Mouse (Mus musculus): ENCODE measurements at regions not wholly inside any gene's neighbourhood (a gene's known extent, or its start where the extent isn't known, plus 50 kb on each side); places are given as distances from the start of the nearest gene placed in this dataset.

- DNase-seq (ENCODE audit: low spot score): no peak
These were observed 630.7 kb downstream of the Rnf144a start for GRCm38 (mm10) chr12:25784401-25784800.

GRCm38 (mm10) chr12:25782972-25783717 is 631.9 kb downstream of the Rnf144a start:
- no peak for DNase-seq (ENCODE audit: low spot score)

GRCm38 (mm10) chr12:25771856-25772255 is 643.2 kb downstream of the Rnf144a start:
- DNase-seq (ENCODE audit: low spot score): no peak

GRCm38 (mm10) chr12:25768644-25769043 is 646.4 kb downstream of the Rnf144a start:
- no peak for DNase-seq (ENCODE audit: low spot score)

GRCm38 (mm10) chr12:25763061-25763460 is 652.0 kb downstream of the Rnf144a start:
- DNase-seq (ENCODE audit: low spot score): no peak

GRCm38 (mm10) chr12:25757014-25757413 is 658.0 kb downstream of the Rnf144a start:
- no peak for DNase-seq (ENCODE audit: low spot score)

GRCm38 (mm10) chr12:25733801-25734200 is 636.9 kb upstream of the Id2 start:
- no peak for DNase-seq (ENCODE audit: low spot score)

- no peak for DNase-seq (ENCODE audit: low spot score)
These were observed 628.8 kb upstream of the Id2 start for GRCm38 (mm10) chr12:25725774-25726173.

- DNase-seq (ENCODE audit: low spot score): no peak
These were observed 614.2 kb upstream of the Id2 start for GRCm38 (mm10) chr12:25711186-25711585.

GRCm38 (mm10) chr12:25703023-25703400 is 606.1 kb upstream of the Id2 start:
- no peak for DNase-seq (ENCODE audit: low spot score)

GRCm38 (mm10) chr12:25702176-25703022 is 605.5 kb upstream of the Id2 start:
- no peak for DNase-seq (ENCODE audit: low spot score)

GRCm38 (mm10) chr12:25687063-25687462 is 590.1 kb upstream of the Id2 start:
- DNase-seq (ENCODE audit: low spot score): no peak

GRCm38 (mm10) chr12:25676631-25677030 is 579.7 kb upstream of the Id2 start:
- DNase-seq (ENCODE audit: low spot score): no peak

GRCm38 (mm10) chr12:25668336-25668735 is 571.4 kb upstream of the Id2 start:
- DNase-seq (ENCODE audit: low spot score): no peak

- DNase-seq (ENCODE audit: low spot score): no peak
These were observed 557.5 kb upstream of the Id2 start for GRCm38 (mm10) chr12:25654456-25654855.

GRCm38 (mm10) chr12:25650237-25650636 is 553.3 kb upstream of the Id2 start:
- no peak for DNase-seq (ENCODE audit: low spot score)

GRCm38 (mm10) chr12:25628081-25628480 is 531.1 kb upstream of the Id2 start:
- DNase-seq (ENCODE audit: low spot score): no peak

- no peak for DNase-seq (ENCODE audit: low spot score)
These were observed 528.9 kb upstream of the Id2 start for GRCm38 (mm10) chr12:25625858-25626257.

GRCm38 (mm10) chr12:25623449-25623848 is 526.5 kb upstream of the Id2 start:
- DNase-seq (ENCODE audit: low spot score): no peak

- DNase-seq (ENCODE audit: low spot score): no peak
These were observed 524.2 kb upstream of the Id2 start for GRCm38 (mm10) chr12:25621142-25621541.

- DNase-seq (ENCODE audit: low spot score): no peak
These were observed 520.6 kb upstream of the Id2 start for GRCm38 (mm10) chr12:25617521-25617920.

- DNase-seq (ENCODE audit: low spot score): no peak
These were observed 518.4 kb upstream of the Id2 start for GRCm38 (mm10) chr12:25615377-25615776.

GRCm38 (mm10) chr12:25613473-25613872 is 516.5 kb upstream of the Id2 start:
- DNase-seq (ENCODE audit: low spot score): no peak

Data from lung, postnatal 25 days (tissue).